Mouse (Mus musculus): ENCODE results near the gene Gm884. TPM values are rescaled to one million over a fixed set of nuclear protein-coding genes. Genes with fewer than 3 reads are reported as not detected.

Gene Gm884
- not detected in 2 replicates for polyA plus RNA-seq (2016; fragmentation: Nextera tagmentation; extraction: Ambion mirVana)

DNA sequence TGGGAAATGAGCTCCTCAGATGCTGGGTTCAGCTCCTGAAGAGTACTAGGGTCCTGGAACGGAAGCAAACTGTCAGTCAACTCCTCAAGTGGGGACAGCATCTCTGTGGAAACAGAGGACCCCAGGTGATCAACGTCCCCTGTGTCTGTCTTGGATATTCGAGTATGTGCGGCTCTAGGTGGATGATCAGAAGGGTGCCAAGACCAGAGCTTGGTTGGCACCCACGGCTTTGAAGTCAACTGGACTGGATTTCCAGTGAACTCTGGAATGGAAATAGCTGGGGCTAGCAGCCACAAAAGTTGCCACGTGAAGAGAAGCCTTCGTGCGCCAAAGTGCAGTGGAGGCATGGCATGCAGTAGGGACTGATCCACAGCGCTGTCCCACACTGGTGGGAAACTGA, at the start of gene Gm884:
Gene Gm884 (minus strand): TSS at position 101 of the 400 bp plus-strand sequence.
- 82% methylated on average over 9 of the region's 9 CpGs for WGBS
- Histone ChIP-seq H3K27ac (no peak within 1 kb of the TSS), H3K4me1 (no peaks in the 10 kb centered on the region), H3K4me2 (replicated peaks) (no peak within 1 kb of the TSS), H3K9ac (no peak within 1 kb of the TSS), H3K4me3 (no peak within 1 kb of the TSS), H3K36me3 (no peaks in the 10 kb centered on the region), H3K27me3 (no peaks in the 10 kb centered on the region), H3K9me3 (replicated peaks) (no peaks in the 10 kb centered on the region)
- ATAC-seq (ENCODE audit: low FRiP score) = no peak

DNA sequence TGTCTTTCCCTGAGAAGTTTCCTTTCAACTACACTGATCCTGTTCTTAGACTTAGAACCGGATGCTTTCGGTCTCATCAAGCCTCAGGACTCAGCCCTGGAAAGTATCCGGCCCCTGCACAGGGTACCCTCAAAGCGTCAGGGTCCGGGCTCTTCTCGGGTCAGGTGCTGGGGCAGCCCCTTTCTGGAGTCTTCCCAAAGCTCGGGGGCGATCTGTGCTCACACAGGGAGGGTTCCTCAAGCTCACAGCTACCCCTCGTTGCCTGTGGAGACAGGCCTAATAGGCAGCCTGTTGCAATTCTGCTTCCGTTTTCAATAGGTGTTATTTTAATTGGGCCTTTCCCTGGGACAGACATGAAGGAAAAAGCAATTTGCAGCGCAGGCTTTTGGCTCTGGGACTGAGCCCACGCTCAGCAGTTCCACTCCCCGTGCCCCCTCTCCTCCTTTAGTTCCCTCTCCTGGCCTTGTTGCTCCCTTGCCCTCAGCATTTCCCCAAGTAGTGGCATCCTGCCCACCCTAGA, 46.0 kb upstream of the Gm884 start:
- 65% methylated on average over 13 of the region's 13 CpGs for WGBS
- no peak overlapping the region for H3K4me3 ChIP-seq
- no peak overlapping the region for H3K27ac ChIP-seq
- H3K9me3 ChIP-seq (replicated peaks) = no peaks in the 10 kb centered on the region
- no peak overlapping the region for H3K4me2 ChIP-seq (replicated peaks)
- H3K36me3 ChIP-seq = no peaks in the 10 kb centered on the region
- H3K4me1 ChIP-seq = peaks cover 17% of the 10 kb centered on the region
- H3K27me3 ChIP-seq = 0 out of 2 replicates have a peak, but pooled peaks cover 4% of the 10 kb centered on the region
- H3K9ac ChIP-seq = no peak overlapping the region
- ATAC-seq (ENCODE audit: low FRiP score) = no peak

DNA sequence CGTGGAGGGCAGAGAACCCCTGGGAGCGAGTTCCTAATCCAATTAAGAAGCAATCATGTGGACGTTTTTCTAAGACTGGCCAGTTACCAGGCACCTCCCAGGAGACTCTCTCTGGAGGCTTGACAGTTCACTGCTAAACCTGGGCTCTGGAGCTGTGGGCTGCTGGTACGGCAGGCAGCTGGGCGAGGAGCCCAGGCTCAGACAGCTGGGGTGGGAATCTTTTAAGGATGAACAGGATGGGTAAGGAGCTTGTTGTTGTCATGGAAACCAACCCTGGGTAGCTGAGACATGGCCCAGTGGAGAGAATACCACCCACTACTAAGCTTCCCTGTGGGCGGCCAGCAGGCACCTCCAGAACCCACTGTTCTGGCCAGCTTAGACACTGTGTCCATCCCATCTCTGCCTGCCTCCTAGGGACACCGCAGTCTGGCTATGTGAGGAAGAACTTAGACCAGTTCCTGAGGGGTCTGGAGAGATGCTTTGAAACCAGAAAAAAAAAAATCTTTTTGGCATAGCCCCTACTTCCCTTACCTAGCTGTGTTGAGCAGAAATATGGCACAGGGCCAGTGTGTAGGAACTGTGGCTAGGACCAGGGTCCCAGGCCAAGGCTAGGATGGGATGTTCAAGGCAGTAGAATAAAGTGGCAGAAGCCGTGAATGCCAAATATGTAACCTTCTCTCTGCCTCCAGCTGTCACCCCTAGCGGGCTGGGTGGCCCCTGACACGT, 45.4 kb upstream of the Gm884 start:
- no peak overlapping the region for H3K9ac ChIP-seq
- 27% methylated on average over 10 of the region's 10 CpGs for WGBS
- no peak overlapping the region for H3K4me3 ChIP-seq
- H3K27ac ChIP-seq = no peak overlapping the region
- H3K36me3 ChIP-seq = no peaks in the 10 kb centered on the region
- peak; percentile 40; the same call in 1 of the 2 replicates for ATAC-seq (ENCODE audit: low FRiP score)
- no peak overlapping the region for H3K4me2 ChIP-seq (replicated peaks)
- 0 out of 2 replicates have a peak, but pooled peaks cover 4% of the 10 kb centered on the region for H3K27me3 ChIP-seq
- peaks cover 17% of the 10 kb centered on the region for H3K4me1 ChIP-seq
- no peaks in the 10 kb centered on the region for H3K9me3 ChIP-seq (replicated peaks)

DNA sequence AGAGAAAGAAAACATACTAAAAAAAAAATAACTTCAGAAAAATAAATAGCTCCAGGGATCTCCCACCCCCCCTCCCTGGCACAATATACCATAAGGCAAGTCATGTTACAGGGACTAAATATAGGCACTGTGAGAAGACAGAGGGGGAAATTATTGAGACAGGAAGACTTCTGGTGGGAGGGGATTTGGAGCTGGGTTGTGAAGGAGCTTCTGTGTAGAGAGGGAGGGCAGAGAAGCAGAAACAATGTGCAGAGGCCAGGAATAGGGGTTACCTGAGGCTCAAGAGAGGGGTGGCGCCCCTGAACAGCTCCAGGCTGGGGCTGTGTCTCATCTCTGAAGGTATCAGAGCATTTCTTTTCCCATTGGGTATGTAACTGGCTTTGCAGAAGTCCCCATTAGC, 44.8 kb upstream of the Gm884 start:
- H3K9ac ChIP-seq = no peak overlapping the region
- no peaks in the 10 kb centered on the region for H3K36me3 ChIP-seq
- H3K9me3 ChIP-seq (replicated peaks) = no peaks in the 10 kb centered on the region
- 71% methylated on average over 1 of the region's 1 CpGs for WGBS
- no peak overlapping the region for H3K4me3 ChIP-seq
- ATAC-seq (ENCODE audit: low FRiP score) = no peak
- H3K27ac ChIP-seq = no peak overlapping the region
- H3K4me2 ChIP-seq (replicated peaks) = no peak overlapping the region
- peaks cover 17% of the 10 kb centered on the region for H3K4me1 ChIP-seq
- 0 out of 2 replicates have a peak, but pooled peaks cover 4% of the 10 kb centered on the region for H3K27me3 ChIP-seq

DNA sequence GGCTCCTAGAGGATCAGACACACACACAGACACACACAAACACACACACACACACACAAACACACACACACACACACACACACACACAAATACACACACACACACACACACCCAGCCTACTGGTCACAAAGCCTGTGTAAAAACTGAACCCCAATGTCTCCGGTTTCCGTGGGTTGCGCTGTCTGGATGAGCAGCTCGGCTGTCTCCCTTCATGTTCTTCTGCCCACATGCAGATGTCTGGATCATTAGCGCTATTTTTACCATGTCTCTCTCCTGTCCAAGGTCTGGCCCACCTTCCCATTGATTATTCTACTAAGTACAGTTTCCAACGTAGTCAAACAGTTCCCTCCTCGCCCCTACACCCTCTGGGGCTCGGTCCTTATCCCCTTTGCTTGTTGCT, 42.2 kb upstream of the Gm884 start:
- Histone ChIP-seq H3K27ac (no peak overlapping the region), H3K9me3 (replicated peaks) (no peaks in the 10 kb centered on the region), H3K4me2 (replicated peaks) (no peak overlapping the region), H3K9ac (no peak overlapping the region), H3K27me3 (0 out of 2 replicates have a peak, but pooled peaks cover 4% of the 10 kb centered on the region), H3K4me1 (peaks cover 17% of the 10 kb centered on the region), H3K4me3 (no peak overlapping the region), H3K36me3 (no peaks in the 10 kb centered on the region)
- 87% methylated on average over 8 of the region's 8 CpGs for WGBS
- ATAC-seq (ENCODE audit: low FRiP score) = no peak

DNA sequence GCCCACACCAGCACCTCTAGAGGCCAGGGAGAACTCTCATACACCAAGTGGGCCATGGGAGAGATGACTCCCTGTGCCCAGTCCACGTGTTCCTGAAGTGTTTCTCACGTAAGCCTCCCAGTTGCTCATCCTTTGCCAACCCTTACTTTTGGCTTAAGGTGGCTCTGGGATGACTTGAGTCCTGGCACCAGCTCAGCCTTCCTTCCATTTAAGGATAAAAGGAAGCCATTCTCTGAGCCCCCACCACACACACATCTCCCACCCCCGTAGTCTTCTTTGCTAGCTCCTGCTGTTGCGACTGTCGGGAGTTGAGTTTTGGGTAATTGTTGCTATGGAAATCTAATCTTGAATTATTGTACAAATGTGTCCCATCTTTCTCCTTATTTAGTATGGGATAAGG, 41.6 kb upstream of the Gm884 start:
- H3K4me3 ChIP-seq = no peak overlapping the region
- no peaks in the 10 kb centered on the region for H3K9me3 ChIP-seq (replicated peaks)
- WGBS = 86% methylated on average over 5 of the region's 5 CpGs
- peaks cover 7% of the 10 kb centered on the region; the same call in 1 of the 2 replicates for H3K27me3 ChIP-seq
- no peak overlapping the region for H3K27ac ChIP-seq
- H3K9ac ChIP-seq = no peak overlapping the region
- H3K36me3 ChIP-seq = no peaks in the 10 kb centered on the region
- H3K4me1 ChIP-seq = peaks cover 17% of the 10 kb centered on the region
- no peak overlapping the region for H3K4me2 ChIP-seq (replicated peaks)
- ATAC-seq (ENCODE audit: low FRiP score) = no peak

DNA sequence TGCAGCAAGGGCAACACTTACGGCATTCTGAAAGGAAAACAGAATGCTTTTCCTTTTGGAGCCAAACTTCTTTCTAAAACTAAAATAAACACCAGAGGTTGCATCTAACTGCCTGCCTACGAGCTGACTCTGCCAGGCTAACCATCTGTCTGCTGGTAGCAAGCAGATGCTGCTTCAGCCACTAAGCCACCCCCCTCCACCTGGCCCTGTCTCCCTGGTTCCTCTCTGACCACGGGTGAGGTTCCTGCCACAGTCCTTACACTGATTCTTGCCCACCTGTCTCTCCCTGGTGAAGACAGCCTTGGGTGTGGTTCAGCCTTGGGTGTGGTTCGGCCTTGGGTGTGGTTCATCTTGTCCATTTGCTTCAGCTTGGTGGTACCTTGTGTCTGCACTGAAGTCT, 40.9 kb upstream of the Gm884 start:
- Histone ChIP-seq H3K4me1 (peaks cover 13% of the 10 kb centered on the region), H3K4me2 (replicated peaks) (no peak overlapping the region), H3K36me3 (no peaks in the 10 kb centered on the region), H3K9me3 (replicated peaks) (no peaks in the 10 kb centered on the region), H3K4me3 (no peak overlapping the region), H3K27ac (no peak overlapping the region), H3K27me3 (peaks cover 10% of the 10 kb centered on the region; the same call in 1 of the 2 replicates), H3K9ac (no peak overlapping the region)
- no peak for ATAC-seq (ENCODE audit: low FRiP score)
- 50% methylated on average over 4 of the region's 4 CpGs for WGBS

DNA sequence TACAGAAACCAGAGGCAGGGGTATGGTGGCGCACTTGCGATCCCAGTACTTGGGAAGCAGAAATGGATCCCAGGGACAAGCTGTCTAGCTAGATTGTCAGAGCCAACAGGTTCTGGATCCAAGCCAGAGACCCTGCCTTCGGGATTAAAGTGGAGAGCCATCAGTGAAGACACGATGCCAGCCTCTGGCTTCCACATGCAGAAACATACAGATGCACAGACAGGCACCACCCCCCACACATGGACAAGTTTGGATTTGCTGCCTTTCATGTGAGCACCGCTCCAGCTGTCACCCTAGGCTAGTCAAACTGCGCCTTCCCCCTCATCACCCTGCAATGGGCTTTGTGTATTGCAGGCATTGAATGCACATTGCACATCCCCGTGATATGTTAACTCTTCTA, 37.2 kb upstream of the Gm884 start:
- Histone ChIP-seq H3K4me2 (replicated peaks) (no peak overlapping the region), H3K27ac (no peak overlapping the region), H3K9ac (no peak overlapping the region), H3K27me3 (peaks cover 31% of the 10 kb centered on the region), H3K4me3 (no peak overlapping the region), H3K36me3 (no peaks in the 10 kb centered on the region), H3K9me3 (replicated peaks) (no peaks in the 10 kb centered on the region), H3K4me1 (no peaks in the 10 kb centered on the region)
- 87% methylated on average over 7 of the region's 7 CpGs for WGBS
- ATAC-seq (ENCODE audit: low FRiP score) = no peak

DNA sequence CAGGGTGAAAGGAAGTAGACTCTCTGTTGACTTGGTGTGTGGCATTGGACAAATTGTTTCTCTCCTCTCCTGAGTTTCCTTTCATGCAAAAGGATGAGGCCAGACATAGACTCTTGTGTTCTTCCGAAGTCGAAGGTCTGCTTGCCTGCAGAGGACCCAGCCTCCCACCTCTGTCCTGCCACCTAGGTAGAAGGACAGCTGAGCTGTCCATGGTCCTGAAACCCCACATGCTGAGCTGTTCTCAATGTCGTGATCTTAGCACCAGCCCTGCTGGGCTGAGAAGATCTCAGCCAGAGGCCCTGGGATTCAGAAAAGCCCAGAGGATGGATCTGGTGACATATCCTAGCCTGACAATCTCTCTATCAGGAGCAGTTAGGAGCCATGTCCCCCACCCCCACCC, 35.6 kb upstream of the Gm884 start:
- Histone ChIP-seq H3K36me3 (no peaks in the 10 kb centered on the region), H3K9me3 (replicated peaks) (no peaks in the 10 kb centered on the region), H3K9ac (no peak overlapping the region), H3K27ac (no peak overlapping the region), H3K4me2 (replicated peaks) (no peak overlapping the region), H3K4me1 (no peaks in the 10 kb centered on the region), H3K4me3 (no peak overlapping the region), H3K27me3 (peaks cover 47% of the 10 kb centered on the region)
- no peak for ATAC-seq (ENCODE audit: low FRiP score)
- WGBS = 10% methylated on average over 3 of the region's 3 CpGs

DNA sequence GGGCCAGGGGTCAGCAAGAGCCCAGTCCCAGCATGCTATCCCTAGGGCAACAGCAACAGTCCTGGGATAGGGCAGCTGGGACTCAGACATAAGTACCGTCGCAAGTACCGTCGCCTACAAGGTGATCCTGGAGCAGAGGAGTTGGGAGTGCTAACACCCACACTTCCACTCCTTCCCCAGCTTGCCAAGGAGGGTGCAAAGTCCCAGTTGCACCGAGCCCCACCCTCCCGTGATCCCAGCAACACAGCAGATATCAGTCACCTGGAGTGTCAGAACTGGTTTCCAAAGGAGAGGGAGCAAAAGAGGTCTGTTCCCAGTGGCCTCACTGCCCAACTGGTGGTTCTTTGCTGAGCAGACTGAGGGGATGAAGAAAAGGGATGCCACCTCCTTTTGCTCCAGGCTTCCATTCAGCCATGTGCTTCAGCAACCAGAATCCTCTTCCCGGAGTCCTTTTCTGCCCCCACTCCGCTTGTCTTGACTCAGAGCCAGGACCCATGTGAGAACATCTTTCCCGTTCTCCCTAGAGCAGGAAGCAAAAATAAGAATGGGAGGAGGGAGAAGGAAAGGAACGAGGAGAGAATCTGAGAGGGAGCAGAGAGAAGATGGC, 32.5 kb upstream of the Gm884 start:
- H3K4me2 ChIP-seq (replicated peaks) = no peak overlapping the region
- H3K9ac ChIP-seq = no peak overlapping the region
- 79% methylated on average over 10 of the region's 10 CpGs for WGBS
- H3K9me3 ChIP-seq (replicated peaks) = no peaks in the 10 kb centered on the region
- H3K27ac ChIP-seq = no peak overlapping the region
- H3K36me3 ChIP-seq = no peaks in the 10 kb centered on the region
- H3K4me1 ChIP-seq = peaks cover 12% of the 10 kb centered on the region
- no peak for ATAC-seq (ENCODE audit: low FRiP score)
- no peak overlapping the region for H3K4me3 ChIP-seq
- H3K27me3 ChIP-seq = peaks cover 77% of the 10 kb centered on the region

DNA sequence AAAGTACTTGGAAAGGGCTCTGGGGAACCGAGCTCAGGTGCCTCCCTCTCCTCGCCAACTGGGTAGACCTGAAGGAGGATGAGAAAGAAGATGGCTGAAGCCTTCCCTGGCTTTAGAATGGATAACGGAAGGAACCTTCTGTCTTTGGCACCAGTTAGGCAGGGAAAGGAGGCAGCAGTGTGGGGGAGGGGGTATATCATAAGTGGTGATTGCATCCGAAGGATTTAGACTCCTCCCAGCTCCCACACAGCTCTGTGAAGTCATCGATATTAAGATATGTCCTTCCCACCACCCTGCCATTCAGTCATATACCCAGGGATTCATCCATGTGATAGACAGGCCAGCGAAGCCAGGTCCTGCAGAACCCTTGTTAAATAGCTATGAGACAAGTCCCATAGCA, 30.5 kb upstream of the Gm884 start:
- Histone ChIP-seq H3K36me3 (no peaks in the 10 kb centered on the region), H3K9me3 (replicated peaks) (no peaks in the 10 kb centered on the region), H3K9ac (no peak overlapping the region), H3K4me2 (replicated peaks) (no peak overlapping the region), H3K4me3 (no peak overlapping the region), H3K27ac (no peak overlapping the region), H3K27me3 (peaks cover 92% of the 10 kb centered on the region), H3K4me1 (peaks cover 12% of the 10 kb centered on the region)
- no peak for ATAC-seq (ENCODE audit: low FRiP score)
- WGBS = 82% methylated on average over 6 of the region's 6 CpGs

DNA sequence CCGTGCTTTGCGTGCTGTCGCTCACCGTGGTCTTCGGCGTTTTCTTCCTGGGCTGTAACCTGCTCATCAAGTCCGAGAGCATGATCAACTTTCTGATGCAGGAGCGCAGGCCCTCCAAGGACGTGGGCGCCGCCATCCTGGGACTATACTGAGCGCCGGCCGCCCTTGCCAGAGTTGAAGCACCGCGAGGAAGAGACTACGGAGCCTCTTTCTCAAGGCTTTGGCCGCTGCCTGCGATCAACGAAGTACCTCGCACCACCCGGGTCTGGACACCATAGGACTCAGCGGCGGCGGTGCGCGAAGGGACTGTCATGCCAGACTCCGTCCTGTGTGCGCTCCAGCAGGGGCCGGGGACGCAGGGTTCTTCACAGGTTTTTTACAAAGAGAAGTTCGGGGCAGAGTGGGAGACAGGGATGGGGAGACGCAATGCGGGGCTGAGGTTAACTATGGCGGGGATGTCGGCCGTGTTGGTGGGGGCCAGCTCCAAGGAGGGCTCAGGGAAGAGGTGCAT, 29.1 kb upstream of the Gm884 start:
- peak overlapping the region; percentile 35 for H3K4me3 ChIP-seq
- H3K4me1 ChIP-seq = peaks cover 12% of the 10 kb centered on the region
- H3K9me3 ChIP-seq (replicated peaks) = no peaks in the 10 kb centered on the region
- H3K4me2 ChIP-seq (replicated peaks) = peak overlapping the region; percentile 60
- H3K36me3 ChIP-seq = no peaks in the 10 kb centered on the region
- WGBS = 1% methylated on average over 37 of the region's 37 CpGs
- no peak overlapping the region; the same call in 1 of the 2 replicates for H3K9ac ChIP-seq
- ATAC-seq (ENCODE audit: low FRiP score) = no peak
- H3K27ac ChIP-seq = no peak overlapping the region
- H3K27me3 ChIP-seq = peaks cover 88% of the 10 kb centered on the region

All from hindbrain, embryonic 12.5 days (tissue).